Mouse (Mus musculus) bone marrow, adult 2 months (tissue): ENCODE measurements at regions not wholly inside any gene's neighbourhood (a gene's known extent, or its start where the extent isn't known, plus 50 kb on each side); places are given as distances from the start of the nearest gene placed in this dataset.

Source experiments
- H3K27ac ChIP-seq: fragments of 200-500 bp; 2 replicates; pipeline ENCODE4 v1.5.1; 2012; ENCODE audit warnings: low read depth, mild to moderate bottlenecking, control low read depth, inconsistent platforms, low read length; ENCODE audit not compliant: control insufficient read depth, poor library complexity, insufficient read depth
- H3K4me1 ChIP-seq: fragments of 200-500 bp; 2 replicates; pipeline ENCODE4 v1.6.1; 2011; ENCODE audit warnings: low read length; ENCODE audit not compliant: control insufficient read depth, insufficient read depth
- H3K4me3 ChIP-seq: fragments of 200-500 bp; replicated peaks from 2 replicates; pipeline ENCODE3; 2011; ENCODE audit warnings: mild to moderate bottlenecking, low read depth, low read length, control low read depth; ENCODE audit not compliant: control insufficient read depth
- CTCF ChIP-seq: fragments of 200-500 bp; IDR thresholded peaks from 2 replicates; pipeline ENCODE4 v1.5.1; 2011; ENCODE audit warnings: low read length, control low read depth; ENCODE audit not compliant: control insufficient read depth, insufficient read depth
- POLR2A ChIP-seq: fragments of 200-500 bp; IDR thresholded peaks from 2 replicates; pipeline ENCODE4 v1.6.1; 2011; ENCODE audit warnings: low read depth, mild to moderate bottlenecking, control low read depth, low read length, borderline replicate concordance; ENCODE audit not compliant: control insufficient read depth
- WGBS: fragments of 180-500 bp; shearing (Covaris S2); methylation state at CpG from one replicate; pipeline ENCODE4 v1.1.7; 2018; 5-methylcytosine and 5-hydroxymethylcytosine counted together

DNA sequence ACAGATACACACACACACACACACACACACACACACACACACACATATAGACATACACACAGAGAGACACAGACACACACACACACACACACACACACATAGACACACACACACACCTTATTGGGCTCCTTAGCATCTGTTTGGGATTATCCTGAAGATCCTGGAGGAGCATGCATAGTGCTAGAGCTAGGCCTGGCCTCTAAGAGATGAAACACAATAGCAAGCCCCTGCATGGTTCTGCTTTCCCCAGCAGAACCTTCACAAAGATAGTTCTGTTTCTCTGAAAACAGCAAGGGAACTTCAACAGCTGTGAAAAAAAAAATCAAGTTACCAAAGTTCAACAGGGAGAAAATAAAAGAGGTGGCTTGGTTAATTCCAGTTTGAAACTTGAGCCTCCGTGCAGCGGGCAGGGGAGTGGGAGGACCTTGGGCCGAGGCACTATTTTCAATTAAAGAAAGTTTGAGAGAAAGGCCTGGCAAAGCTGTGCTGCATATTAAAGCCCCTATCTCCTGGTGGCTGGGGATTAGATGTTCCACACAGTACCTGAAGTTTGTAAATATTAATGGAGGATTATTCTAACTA lies 257.4 kb upstream of the Zfp64 start:
- WGBS, result 84% methylated on average over 3 of the region's 3 CpGs
- Histone ChIP-seq H3K4me3 (no peak overlapping the region), H3K27ac (no peak overlapping the region), H3K4me1 (no peaks in the 10 kb centered on the region; the same call in 1 of the 2 replicates)
- TF ChIP-seq CTCF (no peak), POLR2A (no peak)

DNA sequence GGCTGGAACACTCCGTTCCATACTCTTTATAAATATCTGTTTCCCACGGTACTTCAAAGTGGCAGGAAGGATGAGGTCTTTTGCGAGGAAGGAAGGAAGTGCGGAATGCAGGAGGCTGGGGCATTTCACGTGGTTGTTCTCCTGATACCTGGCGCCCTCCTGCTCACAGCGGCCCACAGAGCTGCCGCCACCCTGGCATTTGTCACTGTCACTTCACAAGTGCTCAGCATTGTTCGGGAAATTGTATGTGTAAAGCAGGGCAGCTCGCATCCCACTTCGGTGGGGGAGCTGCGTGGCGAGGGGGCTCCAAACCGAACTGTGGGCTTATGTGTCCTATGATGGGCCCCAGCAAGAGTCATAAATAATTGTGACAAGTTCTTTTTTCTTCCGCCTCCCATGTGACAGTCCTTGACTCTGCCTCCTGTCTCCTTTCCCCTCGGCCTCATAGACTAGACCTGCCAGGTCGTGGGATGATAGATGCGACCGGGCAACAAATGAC lies 248.9 kb upstream of the Zfp64 start:
- no peak for TF ChIP-seq POLR2A
- TF ChIP-seq CTCF, result no peak

DNA sequence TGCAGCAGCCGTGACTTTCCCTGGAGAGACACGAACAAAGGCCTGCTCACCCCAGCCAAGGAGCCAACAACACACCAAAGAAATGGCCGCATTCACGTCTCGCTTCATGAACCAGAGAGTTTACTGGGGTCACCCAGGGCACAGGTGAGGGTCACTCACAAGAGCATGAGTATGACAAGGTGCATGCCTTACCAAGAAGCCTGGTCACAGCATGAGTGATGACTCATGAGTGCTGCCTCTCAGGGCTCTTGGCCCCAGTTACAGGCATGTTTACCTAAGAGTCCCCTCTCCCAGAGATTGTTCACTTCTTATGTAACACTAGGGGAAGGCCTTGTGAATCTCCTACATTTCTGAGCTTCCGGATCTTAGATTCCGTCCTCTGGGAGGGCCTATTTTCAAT lies 236.6 kb upstream of the Zfp64 start:
- 82% methylated on average over 7 of the region's 7 CpGs for WGBS
- TF ChIP-seq CTCF (no peak), POLR2A (no peak)
- no peaks in the 10 kb centered on the region for H3K4me1 ChIP-seq
- H3K27ac ChIP-seq, result no peak overlapping the region
- H3K4me3 ChIP-seq, result no peak overlapping the region

More for the DNA sequence above, 248.9 kb upstream of the Zfp64 start:
- Histone ChIP-seq H3K27ac (no peak overlapping the region), H3K4me1 (no peaks in the 10 kb centered on the region), H3K4me3 (no peak overlapping the region)
- 33% methylated on average over 19 of the region's 19 CpGs for WGBS

DNA sequence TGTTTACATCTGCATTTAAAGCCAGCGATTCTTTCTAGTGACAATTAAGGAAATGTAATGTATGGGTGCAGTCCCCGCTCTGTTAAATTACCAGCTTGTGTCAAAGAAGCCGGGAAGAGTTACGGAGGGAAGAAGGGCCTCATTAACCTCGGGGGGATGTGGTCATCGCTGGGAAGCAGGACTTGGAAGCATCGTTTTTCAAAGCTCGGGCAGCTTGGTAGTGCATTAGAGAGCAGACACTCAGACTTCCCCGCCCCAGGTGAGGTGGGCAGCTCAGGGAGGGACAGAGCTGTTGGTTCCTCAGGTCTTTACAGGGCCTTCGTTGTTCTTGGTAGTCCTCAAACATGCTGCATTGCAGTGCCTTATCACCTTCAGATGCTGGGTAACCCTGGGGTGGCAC lies 236.1 kb upstream of the Zfp64 start:
- WGBS, result 57% methylated on average over 10 of the region's 10 CpGs
- H3K4me3 ChIP-seq, result no peak overlapping the region
- H3K4me1 ChIP-seq, result no peaks in the 10 kb centered on the region
- TF ChIP-seq POLR2A, result no peak
- TF ChIP-seq CTCF, result no peak
- H3K27ac ChIP-seq, result no peak overlapping the region

DNA sequence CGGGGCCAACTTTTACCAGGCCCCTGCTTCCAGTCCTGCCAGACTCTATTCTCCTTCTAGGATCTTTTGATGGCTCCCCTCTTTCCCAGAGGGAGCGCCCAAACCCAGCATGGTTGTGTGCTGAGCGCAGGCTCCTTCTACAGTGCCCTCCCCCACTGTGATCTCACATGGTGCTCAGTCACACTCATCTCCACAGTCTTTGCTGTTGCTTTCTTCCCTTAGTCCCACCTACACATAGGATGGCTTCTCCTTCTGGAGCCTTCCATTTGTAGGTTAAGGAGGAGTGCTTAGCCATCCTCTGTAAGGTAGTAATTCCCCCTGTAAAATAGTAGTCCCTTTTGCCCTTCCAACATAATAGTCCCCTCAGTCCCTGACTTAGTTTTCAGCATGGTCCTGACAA lies 222.2 kb upstream of the Zfp64 start:
- no peaks in the 10 kb centered on the region for H3K4me1 ChIP-seq
- TF ChIP-seq CTCF, result no peak
- no peak for TF ChIP-seq POLR2A
- H3K27ac ChIP-seq, result no peak overlapping the region
- no peak overlapping the region for H3K4me3 ChIP-seq
- 76% methylated on average over 3 of the region's 3 CpGs for WGBS

DNA sequence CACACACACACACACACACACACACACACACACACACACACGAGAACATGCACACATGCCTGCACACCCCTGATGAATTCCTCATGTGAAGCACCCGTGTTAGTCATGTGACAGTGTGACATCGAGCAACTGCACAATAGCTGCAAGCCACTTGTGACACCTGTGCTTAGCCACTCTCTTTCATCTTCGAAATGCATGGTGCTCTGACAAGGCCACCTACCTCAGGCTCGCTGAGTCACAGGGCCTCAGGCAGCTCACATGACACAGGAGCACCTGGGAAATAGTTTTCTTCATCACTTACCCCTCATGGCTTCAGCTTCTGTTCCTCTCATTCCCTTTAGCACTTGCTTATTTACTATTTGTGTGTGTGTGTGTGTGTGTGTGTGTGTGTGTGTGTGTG lies 213.4 kb upstream of the Zfp64 start:
- H3K27ac ChIP-seq, result no peak overlapping the region
- TF ChIP-seq POLR2A (no peak), CTCF (no peak)
- WGBS, result 62% methylated on average over 5 of the region's 5 CpGs
- H3K4me1 ChIP-seq, result no peaks in the 10 kb centered on the region
- no peak overlapping the region for H3K4me3 ChIP-seq

DNA sequence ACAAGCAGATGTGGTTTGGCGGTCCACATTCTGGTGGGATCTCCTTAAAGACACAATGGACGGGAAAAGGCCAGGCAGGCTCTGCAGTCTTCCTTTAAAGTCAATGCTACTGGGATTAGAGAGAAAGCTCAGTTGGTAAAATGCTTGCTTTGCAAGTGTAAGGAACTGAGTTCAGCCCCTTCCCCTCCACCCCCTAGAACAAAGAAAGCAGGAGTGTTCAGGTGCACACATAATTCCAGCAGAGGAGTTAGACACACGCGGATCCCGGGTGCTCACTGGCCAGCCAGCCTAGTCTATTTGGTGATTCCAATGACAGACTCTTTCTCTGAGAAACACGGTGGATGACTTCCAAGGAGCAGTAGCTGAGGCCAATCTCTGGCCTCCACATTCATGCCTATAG lies 213.0 kb upstream of the Zfp64 start:
- WGBS, result 79% methylated on average over 6 of the region's 6 CpGs
- Histone ChIP-seq H3K4me3 (no peak overlapping the region), H3K27ac (no peak overlapping the region), H3K4me1 (no peaks in the 10 kb centered on the region)
- TF ChIP-seq CTCF (no peak), POLR2A (no peak)

DNA sequence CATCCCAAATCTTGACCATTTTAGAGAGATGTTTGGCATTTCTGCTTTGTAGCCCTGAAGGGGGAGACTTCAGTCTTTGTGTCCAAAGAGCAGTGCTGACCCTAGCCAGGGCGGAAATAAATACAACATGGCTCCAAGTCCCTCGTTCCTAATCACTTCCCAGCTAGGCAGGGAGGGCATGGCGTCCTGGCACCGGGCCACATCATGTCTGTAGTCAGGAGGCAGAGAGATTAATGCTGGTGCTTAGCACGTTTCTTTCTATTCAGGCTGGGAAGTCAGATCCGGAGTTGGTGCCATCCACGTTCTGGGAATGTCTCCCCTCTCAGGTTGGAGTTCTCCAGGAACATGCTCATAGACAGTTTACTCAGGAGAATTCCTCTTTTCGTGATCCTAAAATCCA lies 206.3 kb upstream of the Zfp64 start:
- no peak for TF ChIP-seq POLR2A
- no peak for TF ChIP-seq CTCF
- Histone ChIP-seq H3K4me1 (no peaks in the 10 kb centered on the region), H3K27ac (no peak overlapping the region), H3K4me3 (no peak overlapping the region)
- WGBS, result 66% methylated on average over 8 of the region's 8 CpGs

DNA sequence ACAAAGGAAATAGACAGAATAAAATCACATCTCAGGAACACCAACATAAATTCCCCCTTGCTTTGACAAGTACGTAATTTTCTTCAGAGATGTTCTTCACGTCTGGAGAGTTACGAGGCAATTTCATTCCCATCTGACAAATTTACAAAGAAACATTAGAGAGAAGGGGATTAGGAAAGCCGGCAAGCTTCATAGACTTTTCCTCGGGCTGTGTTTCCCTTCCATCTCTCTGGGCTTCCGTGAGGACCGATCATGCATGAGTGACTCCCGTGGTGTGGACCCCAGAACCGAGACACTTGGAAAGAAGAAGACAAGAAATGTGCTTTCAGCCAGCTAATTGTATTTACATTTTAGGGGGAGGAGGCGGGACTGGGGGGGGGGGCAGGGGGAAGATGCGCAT lies 203.4 kb upstream of the Zfp64 start:
- no peak overlapping the region for H3K27ac ChIP-seq
- no peaks in the 10 kb centered on the region for H3K4me1 ChIP-seq
- no peak overlapping the region for H3K4me3 ChIP-seq
- 68% methylated on average over 11 of the region's 11 CpGs for WGBS
- no peak for TF ChIP-seq POLR2A
- no peak for TF ChIP-seq CTCF

DNA sequence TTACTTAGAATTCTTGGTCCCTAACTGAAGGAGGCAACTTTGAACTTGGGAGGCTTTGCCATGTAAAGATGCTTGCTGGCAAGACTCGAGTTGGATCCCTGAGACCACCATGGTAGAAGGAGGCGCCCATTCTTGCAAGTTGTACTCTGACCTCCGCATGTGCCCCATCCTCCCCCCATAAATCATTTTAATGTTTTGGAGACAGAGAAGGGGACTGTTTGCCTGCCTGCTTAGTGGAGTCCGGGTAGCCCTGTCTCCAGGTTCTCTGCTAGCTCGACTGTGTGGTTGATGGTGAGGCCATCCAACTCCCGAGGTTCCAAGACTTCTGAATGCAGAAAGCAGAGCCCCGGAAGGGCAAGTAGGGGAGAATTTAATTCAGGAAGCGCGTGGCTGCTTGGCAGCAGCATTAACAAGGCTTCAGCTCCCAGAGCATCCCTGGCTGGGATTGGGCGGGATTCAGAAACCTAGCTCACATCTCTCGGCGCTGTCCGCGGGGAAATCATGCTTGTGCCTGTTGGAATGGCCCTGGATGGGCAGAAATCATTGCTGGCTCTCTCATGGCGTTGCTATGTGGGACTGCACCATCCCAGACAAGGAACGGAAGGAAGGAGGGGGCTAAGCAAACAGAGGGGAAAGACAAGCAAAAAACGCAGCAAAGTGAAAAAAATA lies 202.8 kb upstream of the Zfp64 start:
- H3K27ac ChIP-seq, result no peak overlapping the region
- WGBS, result 64% methylated on average over 17 of the region's 17 CpGs

More for the DNA sequence above, 202.8 kb upstream of the Zfp64 start:
- TF ChIP-seq CTCF, result no peak
- no peak for TF ChIP-seq POLR2A
- H3K4me1 ChIP-seq, result no peaks in the 10 kb centered on the region
- H3K4me3 ChIP-seq, result no peak overlapping the region
